Mouse (Mus musculus) bone marrow macrophage, adult 2 months (primary cell): Measurements from ENCODE around the gene Nat9.

Experiments used
- CTCF ChIP-seq: IDR thresholded peaks from 2 replicates; pipeline ENCODE4 v1.5.1; 2012; ENCODE audit warnings: low read depth, mild to moderate bottlenecking, low read length, moderate library complexity
- POLR2A ChIP-seq: IDR thresholded peaks from 2 replicates; pipeline ENCODE4 v1.6.1; 2012; ENCODE audit warnings: mild to moderate bottlenecking, low read depth, low read length, borderline replicate concordance

DNA sequence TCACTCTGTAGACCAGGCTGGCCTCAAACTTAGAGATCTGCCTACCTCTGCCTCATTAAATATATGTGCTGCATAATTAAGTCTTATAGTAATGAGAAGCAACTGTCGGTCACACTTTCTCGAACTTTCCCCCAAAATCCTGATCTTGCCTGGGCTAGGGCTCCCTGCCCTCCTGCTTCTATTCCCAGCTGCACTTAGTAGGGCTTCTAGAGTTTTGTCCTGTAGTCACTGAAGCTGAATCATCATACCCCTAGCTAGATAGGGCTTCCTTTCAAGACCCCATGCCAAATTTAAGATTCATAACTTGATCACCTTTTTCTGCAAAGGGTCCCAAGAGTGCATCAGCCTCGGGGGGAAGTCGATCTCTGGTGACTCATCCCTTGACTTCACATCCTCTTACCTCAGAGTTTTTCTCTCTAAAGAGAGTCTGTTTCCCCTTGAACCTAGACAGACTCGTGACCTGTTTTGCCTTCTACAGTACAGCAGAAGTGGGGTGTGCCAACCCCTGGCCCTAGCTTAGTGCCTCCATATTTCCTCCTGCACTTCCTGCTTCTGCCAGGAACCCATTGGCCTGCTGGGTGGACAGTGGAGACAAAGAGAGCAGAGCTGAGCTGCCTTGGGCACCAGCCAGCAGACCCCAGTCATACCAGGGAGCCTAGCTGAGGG, 48.9 kb downstream of the Nat9 start:
- TF ChIP-seq CTCF, result no peak
- no peak for TF ChIP-seq POLR2A
